Mouse (Mus musculus) testis, postnatal 10 days (tissue): ENCODE results near the gene Wbp2.

Source experiments
- DNase-seq: peaks from one replicate; pipeline ENCODE4 v3.0.0; 2021; ENCODE audit warnings: low spot score

The Wbp2 gene

GRCm38 (mm10) chr11:116089545-116089944 lies 2.8 kb upstream of the Wbp2 start:
- DNase-seq = no peak

GRCm38 (mm10) chr11:116088741-116089394 lies 2.1 kb upstream of the Wbp2 start:
- DNase-seq = no peak

GRCm38 (mm10) chr11:116088188-116088587 lies 1.4 kb upstream of the Wbp2 start:
- DNase-seq = no peak

- peak; percentile 96 for DNase-seq
These were observed 667 bp upstream of the Wbp2 start for GRCm38 (mm10) chr11:116087194-116088130.

GRCm38 (mm10) chr11:116084166-116084565 lies 2.6 kb downstream of the Wbp2 start:
- DNase-seq = no peak

- DNase-seq = no peak
These were observed 3.6 kb downstream of the Wbp2 start for GRCm38 (mm10) chr11:116083096-116083672.

GRCm38 (mm10) chr11:116081081-116081480 lies 5.7 kb downstream of the Wbp2 start:
- peak; percentile 82 for DNase-seq

GRCm38 (mm10) chr11:116079511-116079910 lies 7.3 kb downstream of the Wbp2 start:
- no peak for DNase-seq

- no peak for DNase-seq
These were observed 8.0 kb downstream of the Wbp2 start for GRCm38 (mm10) chr11:116078676-116079320.

- peak; percentile 78 for DNase-seq
These were observed 8.6 kb downstream of the Wbp2 start for GRCm38 (mm10) chr11:116078221-116078620.

- DNase-seq = no peak
These were observed 9.2 kb downstream of the Wbp2 start, which contains the start of gene Unc13d for GRCm38 (mm10) chr11:116077446-116078204. TSS of gene Unc13d (minus strand) at chr11:116077961.

- no peak for DNase-seq
These were observed 10.0 kb downstream of the Wbp2 start for GRCm38 (mm10) chr11:116076836-116077235.

- DNase-seq = no peak
These were observed 10.6 kb downstream of the Wbp2 start for GRCm38 (mm10) chr11:116076266-116076540.

GRCm38 (mm10) chr11:116075539-116076265 lies 11.1 kb downstream of the Wbp2 start:
- peak; percentile 68 for DNase-seq

- DNase-seq = no peak
These were observed 12.3 kb downstream of the Wbp2 start for GRCm38 (mm10) chr11:116074436-116074991.

- no peak for DNase-seq
These were observed 14.2 kb downstream of the Wbp2 start for GRCm38 (mm10) chr11:116072608-116073007.

GRCm38 (mm10) chr11:116071510-116071909 lies 15.3 kb downstream of the Wbp2 start:
- DNase-seq = no peak

- DNase-seq = no peak
These were observed 21.4 kb downstream of the Wbp2 start for GRCm38 (mm10) chr11:116065345-116065744.

- no peak for DNase-seq
These were observed 22.5 kb downstream of the Wbp2 start for GRCm38 (mm10) chr11:116064187-116064867.

GRCm38 (mm10) chr11:116063562-116063961 lies 23.2 kb downstream of the Wbp2 start:
- no peak for DNase-seq
